Mouse (Mus musculus) lung, embryonic 15.5 days (tissue): ENCODE measurements around the gene Ankrd2. TPM values are rescaled to one million over a fixed set of nuclear protein-coding genes. Genes with fewer than 3 reads are reported as not detected.

Experiments
- ATAC-seq: fragments of 200-750 bp; cut with Nextera tagmentation; 2 replicates; pipeline ENCODE4 v1.8.0; 2017; ENCODE audit warnings: moderate number of reproducible peaks, borderline replicate concordance; ENCODE audit not compliant: low FRiP score, low TSS enrichment; ENCODE audit errors: extremely low read depth
- H3K27ac ChIP-seq: fragments of 300-500 bp; sonication (generic); 2 replicates; pipeline ENCODE4 v1.5.1; 2015; ENCODE audit warnings: moderate library complexity, mild to moderate bottlenecking, inconsistent platforms
- H3K27me3 ChIP-seq: fragments of 300-500 bp; sonication (generic); 2 replicates; pipeline ENCODE4 v1.6.1; 2015; ENCODE audit warnings: inconsistent platforms
- H3K36me3 ChIP-seq: fragments of 300-500 bp; sonication (generic); 2 replicates; pipeline ENCODE4 v1.6.1; 2015; ENCODE audit warnings: inconsistent platforms
- H3K4me1 ChIP-seq: fragments of 300-500 bp; sonication (generic); 2 replicates; pipeline ENCODE4 v1.6.1; 2015; ENCODE audit warnings: inconsistent platforms
- H3K4me2 ChIP-seq: fragments of 300-500 bp; sonication (generic); 2 replicates; pipeline ENCODE4 v1.6.1; 2015; ENCODE audit warnings: inconsistent platforms, mild to moderate bottlenecking, moderate library complexity
- H3K4me3 ChIP-seq: fragments of 300-500 bp; sonication (generic); 2 replicates; pipeline ENCODE4 v1.5.1; 2015; ENCODE audit warnings: mild to moderate bottlenecking, inconsistent platforms
- H3K9ac ChIP-seq: fragments of 300-500 bp; sonication (generic); 2 replicates; pipeline ENCODE4 v1.6.1; 2015; ENCODE audit warnings: inconsistent platforms
- H3K9me3 ChIP-seq: fragments of 300-500 bp; sonication (generic); 2 replicates; pipeline ENCODE4 v1.6.1; 2016; ENCODE audit warnings: inconsistent platforms
- WGBS: fragments of 180-500 bp; shearing (Covaris S2); methylation state at CpG from one replicate; pipeline ENCODE4 v1.1.7; 2015; 5-methylcytosine and 5-hydroxymethylcytosine counted together
- polyA plus RNA-seq: library from polyadenylated mRNA; unstranded; fragments of >200 nt; fragmentation: Nextera tagmentation; extraction: Ambion mirVana; gene quantifications from 2 replicates; pipeline ENCODE4 v1.2.1, GENCODE M21; 2015

The Ankrd2 gene
- polyA plus RNA-seq, 1 experiment from 2014 or later = 0.31 TPM

- Histone ChIP-seq H3K9me3 (no peaks in the 10 kb centered on the region), H3K36me3 (no peaks in the 10 kb centered on the region), H3K4me3 (no peak overlapping the region), H3K9ac (no peak overlapping the region), H3K27ac (peak overlapping the region; percentile 65), H3K4me2 (no peak overlapping the region), H3K27me3 (no peaks in the 10 kb centered on the region), H3K4me1 (peaks cover 30% of the 10 kb centered on the region)
- ATAC-seq = no peak
- 60% methylated on average over 5 of the region's 5 CpGs for WGBS
Measured at GRCm38 (mm10) chr19:42016840-42017239, 19.0 kb upstream of the Ankrd2 start.

GRCm38 (mm10) chr19:42017399-42018247, 18.2 kb upstream of the Ankrd2 start:
- H3K4me2 ChIP-seq = no peak overlapping the region
- H3K27ac ChIP-seq = peak overlapping the region; percentile 65

DNA sequence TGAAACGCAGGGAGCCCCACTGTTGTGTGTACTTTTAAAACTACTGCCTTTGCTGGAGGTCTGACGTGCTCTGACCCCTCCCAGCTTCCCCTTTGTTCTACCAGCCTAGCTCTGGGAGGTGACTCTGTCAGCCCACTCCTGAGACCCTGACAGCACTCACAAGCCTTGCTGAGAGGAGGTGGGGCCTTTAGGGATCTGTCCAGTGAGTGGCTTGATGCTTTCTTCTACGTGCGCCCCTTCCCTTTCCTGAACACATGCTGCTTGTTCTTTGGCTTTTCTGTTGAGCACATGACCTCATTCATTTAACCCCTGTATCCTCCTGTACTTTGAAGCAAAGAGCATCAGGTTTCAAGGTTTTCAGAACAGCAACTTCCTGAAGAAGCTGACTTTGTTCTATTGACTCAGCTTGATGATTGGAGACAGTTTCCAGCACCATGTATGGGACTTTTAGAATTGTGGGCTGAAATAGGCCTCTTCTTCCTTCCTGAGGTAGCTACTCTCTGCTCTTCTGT, 16.7 kb upstream of the Ankrd2 start:
- 35% methylated on average over 4 of the region's 4 CpGs for WGBS
- peak overlapping the region; percentile 65 for H3K27ac ChIP-seq
- no peak for ATAC-seq
- no peak overlapping the region for H3K9ac ChIP-seq
- H3K9me3 ChIP-seq = no peaks in the 10 kb centered on the region
- H3K36me3 ChIP-seq = no peaks in the 10 kb centered on the region
- H3K4me2 ChIP-seq = no peak overlapping the region
- no peak overlapping the region for H3K4me3 ChIP-seq
- no peaks in the 10 kb centered on the region for H3K27me3 ChIP-seq
- peaks cover 30% of the 10 kb centered on the region for H3K4me1 ChIP-seq

More at GRCm38 (mm10) chr19:42017399-42018247, 18.2 kb upstream of the Ankrd2 start:
- WGBS = 44% methylated on average over 8 of the region's 8 CpGs
- 0 out of 2 replicates have a peak, but pooled peaks have one; percentile 46 for ATAC-seq
- no peaks in the 10 kb centered on the region for H3K9me3 ChIP-seq
- no peaks in the 10 kb centered on the region for H3K36me3 ChIP-seq
- no peaks in the 10 kb centered on the region for H3K27me3 ChIP-seq
- no peak overlapping the region for H3K9ac ChIP-seq
- H3K4me1 ChIP-seq = peaks cover 30% of the 10 kb centered on the region
- H3K4me3 ChIP-seq = no peak overlapping the region

GRCm38 (mm10) chr19:42021681-42022541, 13.9 kb upstream of the Ankrd2 start:
- Histone ChIP-seq H3K36me3 (no peaks in the 10 kb centered on the region), H3K9ac (no peak overlapping the region), H3K9me3 (no peaks in the 10 kb centered on the region), H3K4me2 (no peak overlapping the region), H3K27me3 (no peaks in the 10 kb centered on the region), H3K4me3 (no peak overlapping the region), H3K4me1 (peaks cover 24% of the 10 kb centered on the region), H3K27ac (no peak overlapping the region; the same call in 1 of the 2 replicates)
- 74% methylated on average over 10 of the region's 10 CpGs for WGBS
- no peak for ATAC-seq

GRCm38 (mm10) chr19:42022542-42022848, 13.3 kb upstream of the Ankrd2 start:
- no peaks in the 10 kb centered on the region for H3K9me3 ChIP-seq
- peaks cover 19% of the 10 kb centered on the region for H3K4me1 ChIP-seq
- H3K4me3 ChIP-seq = no peak overlapping the region
- H3K27me3 ChIP-seq = no peaks in the 10 kb centered on the region
- no peak for ATAC-seq
- no peak overlapping the region for H3K4me2 ChIP-seq
- no peak overlapping the region for H3K9ac ChIP-seq
- H3K36me3 ChIP-seq = no peaks in the 10 kb centered on the region
- WGBS = 86% methylated on average over 2 of the region's 2 CpGs
- H3K27ac ChIP-seq = no peak overlapping the region

- ATAC-seq = peak; percentile 61; the same call in 1 of the 2 replicates
- Histone ChIP-seq H3K36me3 (no peaks in the 10 kb centered on the region), H3K27me3 (no peaks in the 10 kb centered on the region), H3K4me2 (no peak overlapping the region), H3K9me3 (no peaks in the 10 kb centered on the region), H3K9ac (no peak overlapping the region), H3K4me1 (no peaks in the 10 kb centered on the region), H3K27ac (no peak overlapping the region), H3K4me3 (no peak overlapping the region)
- WGBS = 4% methylated on average over 5 of the region's 5 CpGs
Measured at GRCm38 (mm10) chr19:42026158-42026557, 9.6 kb upstream of the Ankrd2 start.

DNA sequence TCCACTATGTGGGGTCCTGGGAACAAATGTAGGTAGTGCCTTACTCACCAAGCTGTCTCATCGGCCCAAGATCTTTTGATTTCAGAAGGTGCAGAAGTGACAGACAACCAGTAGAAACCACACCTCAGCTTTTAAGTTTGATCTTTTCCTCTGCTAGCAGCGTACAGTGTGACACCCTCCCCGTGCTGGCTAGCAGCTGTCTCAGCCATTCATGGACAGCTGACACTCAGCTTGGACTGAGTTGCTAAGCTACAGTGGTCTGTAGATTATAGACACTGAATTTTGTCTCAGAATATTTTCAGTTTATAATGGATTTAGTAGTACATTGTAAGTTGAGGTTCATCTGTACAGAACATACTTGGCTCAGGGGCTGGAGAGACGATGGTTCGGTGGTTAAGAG, 4.7 kb upstream of the Ankrd2 start:
- no peak for ATAC-seq
- Histone ChIP-seq H3K9ac (no peak overlapping the region), H3K27ac (no peak overlapping the region), H3K36me3 (no peaks in the 10 kb centered on the region; the same call in none of the 2 replicates), H3K4me1 (peaks cover 12% of the 10 kb centered on the region), H3K4me3 (no peak overlapping the region), H3K9me3 (no peaks in the 10 kb centered on the region), H3K4me2 (no peak overlapping the region), H3K27me3 (no peaks in the 10 kb centered on the region)
- 69% methylated on average over 5 of the region's 5 CpGs for WGBS

- Histone ChIP-seq H3K9ac (no peak overlapping the region), H3K27ac (no peak overlapping the region)
Measured at GRCm38 (mm10) chr19:42033611-42034010, 2.2 kb upstream of the Ankrd2 start.

DNA sequence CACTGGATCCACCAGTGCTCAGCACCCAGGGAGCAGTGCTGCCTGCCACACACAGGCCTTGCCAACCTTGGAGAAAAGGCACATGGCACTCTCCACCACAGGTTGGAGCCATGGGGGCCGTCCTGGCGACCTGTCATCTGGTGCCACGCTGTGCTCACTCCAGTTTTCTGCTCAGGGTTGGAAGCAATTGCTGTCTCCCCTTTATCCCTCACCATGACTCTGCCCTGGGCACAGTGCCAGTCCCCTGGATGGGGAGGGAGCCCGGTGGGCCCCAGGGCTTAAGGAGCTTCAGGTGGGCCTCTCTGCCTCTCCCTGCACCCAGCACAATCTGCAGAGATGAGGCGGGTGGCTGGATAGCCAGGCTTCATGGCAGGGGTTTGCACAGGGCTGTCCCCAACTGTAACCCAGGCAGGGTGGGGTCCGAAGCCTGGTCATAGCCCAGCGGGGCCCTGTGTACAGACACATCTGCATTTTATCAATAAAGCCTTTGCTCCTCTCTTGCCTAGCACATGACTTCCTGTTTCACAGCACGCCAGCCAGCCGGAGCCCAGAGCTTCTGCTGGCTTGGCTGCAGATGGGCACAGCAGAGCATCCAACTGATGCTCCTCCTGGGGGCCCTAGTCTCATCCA, 1.5 kb upstream of the Ankrd2 start:
- 54% methylated on average over 9 of the region's 9 CpGs for WGBS
- H3K36me3 ChIP-seq = no peaks in the 10 kb centered on the region; the same call in none of the 2 replicates
- H3K9ac ChIP-seq = no peak overlapping the region
- ATAC-seq = 0 out of 2 replicates have a peak, but pooled peaks have one; percentile 5
- H3K4me3 ChIP-seq = no peak overlapping the region
- no peaks in the 10 kb centered on the region for H3K9me3 ChIP-seq
- peaks cover 12% of the 10 kb centered on the region for H3K4me1 ChIP-seq
- no peak overlapping the region for H3K27ac ChIP-seq
- H3K27me3 ChIP-seq = no peaks in the 10 kb centered on the region
- no peak overlapping the region for H3K4me2 ChIP-seq

More at GRCm38 (mm10) chr19:42033611-42034010, 2.2 kb upstream of the Ankrd2 start:
- H3K9me3 ChIP-seq = no peaks in the 10 kb centered on the region
- no peak overlapping the region for H3K4me3 ChIP-seq
- no peak for ATAC-seq
- no peaks in the 10 kb centered on the region for H3K27me3 ChIP-seq
- 82% methylated on average over 14 of the region's 14 CpGs for WGBS
- peaks cover 12% of the 10 kb centered on the region for H3K4me1 ChIP-seq
- H3K36me3 ChIP-seq = no peaks in the 10 kb centered on the region; the same call in none of the 2 replicates
- H3K4me2 ChIP-seq = no peak overlapping the region

DNA sequence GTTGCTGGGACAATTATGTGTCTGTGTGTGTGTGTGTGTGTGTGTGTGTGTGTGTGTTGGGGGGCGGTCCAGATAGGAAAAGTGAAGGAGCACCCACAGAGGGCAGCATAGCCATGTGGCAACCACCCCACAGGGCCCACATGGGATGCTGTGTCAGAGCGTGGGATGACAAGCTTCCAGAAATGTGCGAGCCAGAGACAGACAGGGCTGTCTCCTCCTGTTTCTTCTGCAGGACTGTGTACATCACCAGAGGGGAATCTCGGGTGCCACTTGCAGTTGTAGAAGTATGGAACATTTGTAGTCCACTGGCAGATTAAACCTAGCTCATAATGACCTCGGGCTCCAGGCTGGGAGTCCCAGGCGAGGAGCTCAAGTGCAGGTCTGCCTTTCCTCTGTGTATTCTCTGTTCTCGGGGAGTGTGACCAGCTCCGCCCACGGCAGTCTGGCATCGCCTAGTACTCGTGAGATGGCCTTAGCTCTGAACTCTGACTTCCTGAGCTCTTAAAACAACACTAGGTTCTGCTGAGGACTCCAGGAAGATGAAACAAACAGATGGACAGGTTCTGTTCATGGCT, 832 bp upstream of the Ankrd2 start:
- H3K4me2 ChIP-seq = no peak overlapping the region
- no peaks in the 10 kb centered on the region for H3K9me3 ChIP-seq
- no peak for ATAC-seq
- peaks cover 12% of the 10 kb centered on the region for H3K4me1 ChIP-seq
- no peaks in the 10 kb centered on the region; the same call in none of the 2 replicates for H3K36me3 ChIP-seq
- no peak overlapping the region for H3K9ac ChIP-seq
- no peak overlapping the region for H3K27ac ChIP-seq
- H3K4me3 ChIP-seq = no peak overlapping the region
- H3K27me3 ChIP-seq = peaks cover 2% of the 10 kb centered on the region; the same call in 1 of the 2 replicates
- 55% methylated on average over 11 of the region's 11 CpGs for WGBS

- Histone ChIP-seq H3K27ac (no peak overlapping the region), H3K27me3 (peaks cover 5% of the 10 kb centered on the region; the same call in 1 of the 2 replicates), H3K4me3 (no peak overlapping the region), H3K4me1 (peaks cover 12% of the 10 kb centered on the region), H3K9ac (no peak overlapping the region), H3K4me2 (no peak overlapping the region), H3K36me3 (no peaks in the 10 kb centered on the region; the same call in none of the 2 replicates), H3K9me3 (no peaks in the 10 kb centered on the region)
- 60% methylated on average over 3 of the region's 3 CpGs for WGBS
- ATAC-seq = no peak
Measured at GRCm38 (mm10) chr19:42036357-42036756, 557 bp downstream of the Ankrd2 start.
